Mouse (Mus musculus) ES-Bruce4 (cell line): ENCODE results near the gene Cd9.

ENCODE experiments used
- CTCF ChIP-seq: IDR thresholded peaks from one replicate; pipeline ENCODE4 v1.8.1; 2011; ENCODE audit warnings: low read depth, low read length
- POLR2A ChIP-seq: IDR thresholded peaks from one replicate; pipeline ENCODE4 v1.8.1; 2011; ENCODE audit warnings: low read length; ENCODE audit not compliant: insufficient read depth

DNA sequence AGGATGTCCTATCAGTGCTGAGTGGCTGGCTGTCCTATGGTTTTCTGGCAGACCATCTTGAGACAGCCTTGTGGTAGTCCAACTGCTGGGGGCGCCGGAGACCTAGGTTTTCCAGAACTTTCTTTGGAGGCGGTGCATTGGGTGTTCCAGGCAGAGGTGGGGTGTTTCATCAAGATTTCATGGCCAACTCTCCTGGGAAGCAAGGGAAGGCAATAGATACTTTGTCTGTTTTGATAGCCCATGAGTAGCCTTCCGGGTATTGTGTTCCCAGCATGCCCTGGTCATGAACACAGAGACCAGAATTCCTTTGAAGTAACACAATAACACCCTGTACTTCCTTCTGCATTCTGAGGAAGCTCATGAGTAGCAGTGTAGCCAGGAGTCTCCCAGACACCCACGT is 34.9 kb upstream of the Cd9 start:
- no peak for TF ChIP-seq POLR2A
- TF ChIP-seq CTCF = peak; percentile 8
